Mouse (Mus musculus) MEL (cell line): ENCODE measurements at regions not wholly inside any gene's neighbourhood (a gene's known extent, or its start where the extent isn't known, plus 50 kb on each side); places are given as distances from the start of the nearest gene placed in this dataset.

Experiments used
- DNase-seq: peaks from one replicate; pipeline ENCODE4 v3.0.0; 2011; ENCODE audit warnings: low read depth, low spot score
- H3K27ac ChIP-seq: 2 replicates; pipeline ENCODE4 v1.5.1; 2012; ENCODE audit warnings: low read depth, mild to moderate bottlenecking, control low read depth, low read length, moderate library complexity; ENCODE audit not compliant: control insufficient read depth
- H3K27me3 ChIP-seq, 2 experiments: fragments of 150-350 bp in 1 of 2; sonication (generic) in 1 of 2; 2 replicates each; pipeline ENCODE4 v1.6.1; 2012; ENCODE audit warnings: low read length in 2 of 2, mild to moderate bottlenecking in 2 of 2, improper control_type of control experiment in 1 of 2, moderate library complexity in 1 of 2; ENCODE audit not compliant: insufficient read depth in 2 of 2, control insufficient read depth in 1 of 2
- H3K36me3 ChIP-seq, 2 experiments: 2 replicates each; pipeline ENCODE4 v1.6.1; 2012 to 2014; ENCODE audit warnings: low read length in 2 of 2, improper control_type of control experiment in 1 of 2, inconsistent platforms in 1 of 2, mild to moderate bottlenecking in 1 of 2; ENCODE audit not compliant: insufficient read depth in 2 of 2, control insufficient read depth in 1 of 2
- H3K4me1 ChIP-seq, 2 experiments: fragments of 150-350 bp in 1 of 2; sonication (generic) in 1 of 2; 2 replicates each; pipeline ENCODE4 v1.6.1; 2012; ENCODE audit warnings: low read length in 2 of 2, improper control_type of control experiment in 1 of 2, mild to moderate bottlenecking in 1 of 2; ENCODE audit not compliant: insufficient read depth in 2 of 2, control insufficient read depth in 1 of 2
- H3K4me3 ChIP-seq, 2 experiments: fragments of 150-350 bp in 1 of 2; sonication (generic) in 1 of 2; 2 replicates each; pipeline ENCODE4 v1.5.1; 2012; ENCODE audit warnings: low read depth in 2 of 2, low read length in 2 of 2, mild to moderate bottlenecking in 2 of 2, moderate library complexity in 2 of 2, control low read depth in 1 of 2, improper control_type of control experiment in 1 of 2; ENCODE audit not compliant: control insufficient read depth in 1 of 2, insufficient read depth in 1 of 2
- H3K79me2 ChIP-seq: 2 replicates; pipeline ENCODE4 v1.6.1; 2012; ENCODE audit warnings: mild to moderate bottlenecking, low read length, moderate library complexity; ENCODE audit not compliant: control insufficient read depth, poor library complexity, insufficient read depth
- H3K9ac ChIP-seq: 2 replicates; pipeline ENCODE4 v1.6.1; 2012; ENCODE audit warnings: low read depth, mild to moderate bottlenecking, control low read depth, low read length, moderate library complexity; ENCODE audit not compliant: control insufficient read depth, poor library complexity, severe bottlenecking
- H3K9me3 ChIP-seq: fragments of 150-350 bp; sonication (generic); replicated peaks from 2 replicates; pipeline ENCODE4 v1.6.1; 2012; ENCODE audit warnings: mild to moderate bottlenecking, low read length, improper control_type of control experiment, moderate library complexity; ENCODE audit not compliant: insufficient read depth
- BHLHE40 ChIP-seq: IDR thresholded peaks from 2 replicates; pipeline ENCODE4 v1.6.1; 2012; ENCODE audit warnings: low read depth, mild to moderate bottlenecking, inconsistent platforms, low read length, improper control_type of control experiment, borderline replicate concordance
- CHD2 ChIP-seq: IDR thresholded peaks from 2 replicates; pipeline ENCODE4 v1.6.1; 2011; ENCODE audit warnings: low read length, improper control_type of control experiment
- CTCF ChIP-seq, 3 experiments: IDR thresholded peaks in 2 of 3; conservative IDR thresholded peaks in 1 of 3; 2 replicates each; pipeline ENCODE4 v1.5.1; 2011 to 2012; ENCODE audit warnings: low read length in 3 of 3, low read depth in 2 of 3, mild to moderate bottlenecking in 2 of 3, improper control_type of control experiment in 1 of 3, inconsistent platforms in 1 of 3, mixed read lengths in 1 of 3, moderate library complexity in 1 of 3; ENCODE audit not compliant: control insufficient read depth in 1 of 3, insufficient read depth in 1 of 3, poor library complexity in 1 of 3, severe bottlenecking in 1 of 3
- ELF1 ChIP-seq: IDR thresholded peaks from 2 replicates; pipeline ENCODE4 v1.6.1; 2014; ENCODE audit warnings: low read depth, mild to moderate bottlenecking, inconsistent platforms, low read length, improper control_type of control experiment, moderate library complexity
- ETS1 ChIP-seq: IDR thresholded peaks from 2 replicates; pipeline ENCODE4 v1.6.1; 2012; ENCODE audit warnings: low read depth, mild to moderate bottlenecking, inconsistent platforms, low read length, improper control_type of control experiment, moderate library complexity
- MAX ChIP-seq: IDR thresholded peaks from 2 replicates; pipeline ENCODE4 v1.6.1; 2011; ENCODE audit warnings: low read length, improper control_type of control experiment
- MAZ ChIP-seq: IDR thresholded peaks from 2 replicates; pipeline ENCODE4 v1.6.1; 2012; ENCODE audit warnings: low read depth, mild to moderate bottlenecking, inconsistent platforms, low read length, improper control_type of control experiment
- MEF2A ChIP-seq: IDR thresholded peaks from 2 replicates; pipeline ENCODE4 v1.6.1; 2014; ENCODE audit warnings: low read depth, mild to moderate bottlenecking, inconsistent platforms, low read length, improper control_type of control experiment; ENCODE audit not compliant: poor library complexity, insufficient replicate concordance, severe bottlenecking; ENCODE audit errors: extremely low read depth
- MXI1 ChIP-seq: IDR thresholded peaks from 2 replicates; pipeline ENCODE4 v1.6.1; 2011; ENCODE audit warnings: mild to moderate bottlenecking, low read depth, low read length, improper control_type of control experiment
- MYB ChIP-seq: IDR thresholded peaks from 2 replicates; pipeline ENCODE4 v1.6.1; 2011; ENCODE audit warnings: mild to moderate bottlenecking, low read depth, low read length, improper control_type of control experiment
- POLR2A ChIP-seq, 2 experiments: IDR thresholded peaks; 2 replicates each; pipeline ENCODE4 v1.6.1; 2011 to 2012; ENCODE audit warnings: low read length in 2 of 2, mild to moderate bottlenecking in 2 of 2, control low read depth in 1 of 2, improper control_type of control experiment in 1 of 2, low read depth in 1 of 2, moderate library complexity in 1 of 2; ENCODE audit not compliant: control insufficient read depth in 1 of 2, insufficient read depth in 1 of 2, poor library complexity in 1 of 2
- POLR2AphosphoS2 ChIP-seq: IDR thresholded peaks from 2 replicates; pipeline ENCODE4 v1.6.1; 2011; ENCODE audit warnings: low read length, improper control_type of control experiment
- RAD21 ChIP-seq: IDR thresholded peaks from 2 replicates; pipeline ENCODE4 v1.6.1; 2011; ENCODE audit warnings: mild to moderate bottlenecking, low read depth, low read length, improper control_type of control experiment
- SMC3 ChIP-seq: IDR thresholded peaks from 2 replicates; pipeline ENCODE4 v1.6.1; 2011; ENCODE audit warnings: low read depth, low read length, improper control_type of control experiment
- TBP ChIP-seq: IDR thresholded peaks from 2 replicates; pipeline ENCODE4 v1.8.0; 2011; ENCODE audit warnings: low read depth, low read length, improper control_type of control experiment
- TCF12 ChIP-seq: IDR thresholded peaks from 2 replicates; pipeline ENCODE4 v1.6.1; 2014; ENCODE audit warnings: low read depth, mild to moderate bottlenecking, inconsistent platforms, low read length, improper control_type of control experiment, moderate library complexity
- USF2 ChIP-seq, 2 experiments: IDR thresholded peaks; 2 replicates each; pipeline ENCODE4 v1.6.1; 2011 to 2012; ENCODE audit warnings: improper control_type of control experiment in 2 of 2, low read length in 2 of 2, borderline replicate concordance in 1 of 2, inconsistent platforms in 1 of 2, low read depth in 1 of 2, mild to moderate bottlenecking in 1 of 2; ENCODE audit not compliant: insufficient read depth in 1 of 2
- ZC3H11A ChIP-seq: IDR thresholded peaks from 2 replicates; pipeline ENCODE4 v1.6.1; 2012; ENCODE audit warnings: low read depth, mild to moderate bottlenecking, inconsistent platforms, low read length, improper control_type of control experiment
- ZMIZ1 ChIP-seq: IDR thresholded peaks from 2 replicates; pipeline ENCODE4 v1.6.1; 2012; ENCODE audit warnings: low read depth, mild to moderate bottlenecking, inconsistent platforms, low read length, improper control_type of control experiment, moderate library complexity

- no peak overlapping the region for H3K9ac ChIP-seq
- no peaks in the 10 kb centered on the region; a peak in 1 of 4 replicates for H3K27me3 ChIP-seq
- H3K4me1 ChIP-seq, result no peaks in the 10 kb centered on the region; a peak in 1 of 4 replicates
- no peak overlapping the region for H3K4me3 ChIP-seq
- H3K27ac ChIP-seq, result no peak overlapping the region
- H3K9me3 ChIP-seq, result no peaks in the 10 kb centered on the region
- H3K79me2 ChIP-seq, result no peaks in the 10 kb centered on the region
- no peak for DNase-seq
- TF ChIP-seq USF2 (IDR thresholded peaks at IDR 0.05; ENCODE audit: borderline replicate concordance in 1 of 2, insufficient read depth in 1 of 2, low read depth in 1 of 2, low read length in 2 of 2), result no peak
- no peak for TF ChIP-seq CHD2
- no peak for TF ChIP-seq TBP
- no peaks in the 10 kb centered on the region for H3K36me3 ChIP-seq
Observed at GRCm38 (mm10) chr10:100741269-100741668, 151.0 kb downstream of the 1700017N19Rik start.

GRCm38 (mm10) chr10:100742065-100742464, 151.8 kb downstream of the 1700017N19Rik start:
- no peaks in the 10 kb centered on the region for H3K9me3 ChIP-seq
- TF ChIP-seq POLR2A (IDR thresholded peaks at IDR 0.05; ENCODE audit: control insufficient read depth in 1 of 2, insufficient read depth in 1 of 2, low read depth in 1 of 2, low read length in 2 of 2, poor library complexity in 1 of 2), result no peak
- no peak for TF ChIP-seq MYB
- TF ChIP-seq MXI1, result no peak
- TF ChIP-seq CTCF (IDR thresholded peaks at IDR 0.05 in 2 of 3, conservative IDR thresholded peaks at IDR 0.05 in 1 of 3; ENCODE audit: control insufficient read depth in 1 of 3, insufficient read depth in 1 of 3, low read depth in 2 of 3, low read length in 3 of 3, poor library complexity in 1 of 3, severe bottlenecking in 1 of 3), result peak; percentile 75 to 91 (median 87)
- TF ChIP-seq BHLHE40, result 0 out of 2 replicates have a peak, but pooled peaks have one; percentile 17
- TF ChIP-seq RAD21, result peak; percentile 91
- no peak for TF ChIP-seq POLR2AphosphoS2
- peak; percentile 81 for TF ChIP-seq ZC3H11A
- TF ChIP-seq TBP, result no peak
- peak; percentile 90 for TF ChIP-seq SMC3
- no peak for TF ChIP-seq TCF12
- TF ChIP-seq, all 39 proteins: peak for 5
- H3K4me3 ChIP-seq, result peak overlapping the region in 1 of 2 experiments; percentile 25; a peak in 2 of 4 replicates
- H3K79me2 ChIP-seq, result no peaks in the 10 kb centered on the region
- no peak overlapping the region for H3K27ac ChIP-seq
- H3K4me1 ChIP-seq, result no peaks in the 10 kb centered on the region; a peak in 1 of 4 replicates
- H3K27me3 ChIP-seq, result no peaks in the 10 kb centered on the region; a peak in 1 of 4 replicates
- no peaks in the 10 kb centered on the region for H3K36me3 ChIP-seq
- no peak overlapping the region for H3K9ac ChIP-seq
- peak; percentile 72 for DNase-seq

GRCm38 (mm10) chr10:100746151-100746550, 155.9 kb downstream of the 1700017N19Rik start:
- no peaks in the 10 kb centered on the region for H3K36me3 ChIP-seq
- H3K4me1 ChIP-seq, result no peaks in the 10 kb centered on the region; a peak in 1 of 4 replicates
- DNase-seq, result no peak
- H3K4me3 ChIP-seq, result no peak overlapping the region
- no peak for TF ChIP-seq TCF12
- no peak for TF ChIP-seq SMC3
- TF ChIP-seq MAX, result no peak
- no peak for TF ChIP-seq ZMIZ1
- TF ChIP-seq MAZ, result no peak
- no peak for TF ChIP-seq ELF1
- TF ChIP-seq MEF2A, result no peak
- TF ChIP-seq ETS1, result no peak
- H3K27ac ChIP-seq, result no peak overlapping the region
- H3K9ac ChIP-seq, result no peak overlapping the region
- H3K9me3 ChIP-seq, result no peaks in the 10 kb centered on the region
- no peaks in the 10 kb centered on the region; a peak in 1 of 4 replicates for H3K27me3 ChIP-seq
- H3K79me2 ChIP-seq, result no peaks in the 10 kb centered on the region
